In the genomic region with DNA sequence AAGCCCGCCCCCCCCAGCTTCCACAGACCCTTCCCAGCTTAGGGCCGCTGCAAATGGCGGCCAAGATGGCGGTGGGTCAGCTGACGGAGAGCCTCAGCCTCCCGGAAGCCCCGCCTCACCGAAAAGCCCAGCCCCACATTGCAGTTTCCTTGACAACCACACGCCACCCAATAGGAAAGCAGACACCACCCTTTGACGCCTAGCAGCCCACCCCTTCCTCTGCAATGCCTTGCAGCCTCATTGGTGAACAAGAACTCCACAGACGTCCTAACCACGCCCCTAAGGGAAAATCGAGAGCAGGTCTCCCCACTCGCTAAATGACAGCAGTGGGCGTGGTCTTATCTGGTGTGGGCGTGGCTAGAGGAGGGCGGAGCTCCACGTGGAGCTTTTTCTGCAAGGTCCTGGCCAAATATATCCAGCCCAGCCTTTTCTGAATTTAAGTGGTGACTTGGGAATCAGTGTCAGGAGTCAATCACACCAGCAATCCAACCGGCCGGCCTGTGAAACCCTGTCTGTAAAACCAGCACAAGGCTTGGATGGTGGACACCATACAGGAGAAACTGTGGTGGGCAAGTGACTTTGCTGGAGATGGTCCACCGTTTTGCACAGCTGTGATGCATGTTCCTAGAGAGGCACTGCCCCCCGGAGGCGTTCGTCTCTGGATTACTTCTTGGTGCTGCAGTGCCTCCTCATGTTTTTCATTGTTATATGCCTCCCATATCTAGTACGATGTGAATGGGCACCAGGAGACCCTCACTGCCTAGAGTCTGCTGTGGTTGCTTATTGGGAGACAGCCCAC, we compare ENCODE assay signal across 8 mouse cellular contexts. TPM values are rescaled to one million over a fixed set of nuclear protein-coding genes. Genes with fewer than 3 reads are reported as not detected.
DNase-seq lines count a peak whose midpoint lies in the region; ATAC-seq lines count a peak whose summit lies in the region.

Gene Ap3d1, minus strand, starts transcription at position 85 of the 799 bp plus-strand sequence.

- peak within 1 kb of the TSS; percentile 86 for H3K27ac ChIP-seq in hindbrain, embryonic 12.5 days

- peak within 1 kb of the TSS; percentile 99 for H3K4me3 ChIP-seq in hindbrain, embryonic 12.5 days

- peak; percentile 100 for DNase-seq in NIH3T3 (ENCODE audit: low read depth)
- peak; percentile 98 to 99 for DNase-seq in cerebellum, postnatal 10 days
- peak; percentile 95 to 99 for DNase-seq in frontal cortex, postnatal 10 days (ENCODE audit: low spot score in 2 of 2)
- peak; percentile 94 to 99 for DNase-seq in layer of hippocampus, postnatal 14 days (ENCODE audit: low spot score in 2 of 2)
- DNase-seq in lung, postnatal 14 days: peak; percentile 98
- peak; percentile 95 for DNase-seq in retina, adult 2 months (ENCODE audit: low read depth, low spot score)
- DNase-seq in thymus, postnatal 36 days: peak; percentile 96 to 97

- H3K27me3 ChIP-seq in hindbrain, embryonic 12.5 days: no peaks in the 10 kb centered on the region

- peak; percentile 99 for ATAC-seq in hindbrain, embryonic 12.5 days (ENCODE audit: low FRiP score)

- 2% methylated on average over 25 of the region's 25 CpGs for WGBS in hindbrain, embryonic 12.5 days

- H3K9me3 ChIP-seq in hindbrain, embryonic 12.5 days (replicated peaks): no peaks in the 10 kb centered on the region

- no peaks in the 10 kb centered on the region for H3K36me3 ChIP-seq in hindbrain, embryonic 12.5 days

- peak within 1 kb of the TSS; percentile 78 for H3K4me2 ChIP-seq in hindbrain, embryonic 12.5 days (replicated peaks)

- H3K9ac ChIP-seq in hindbrain, embryonic 12.5 days: peak within 1 kb of the TSS; percentile 98

- H3K4me1 ChIP-seq in hindbrain, embryonic 12.5 days: peaks cover 22% of the 10 kb centered on the region

RNA-seq across cellular contexts. Expression of gene Ap3d1, which starts in this region (rescaled TPM):
- 101 TPM in 2 replicates for polyA plus RNA-seq in hindbrain, embryonic 12.5 days (2016; fragmentation: Nextera tagmentation; extraction: Ambion mirVana)
- 100 to 1,000 TPM; 137 to 144 TPM for total RNA-seq in layer of hippocampus, postnatal 14 days (2021)

Comparison
In these comparisons a context has a peak if more than half of its experiments do, and no peak if none do; other contexts are left out.
1. Peak in every context shown above with its lines: DNase-seq, ATAC-seq, H3K4me3 ChIP-seq and H3K27ac ChIP-seq.